Mouse (Mus musculus): Measurements from ENCODE around the gene Tmc6. TPM values are rescaled to one million over a fixed set of nuclear protein-coding genes. Genes with fewer than 3 reads are reported as not detected.

The Tmc6 gene
- polyA plus RNA-seq, 1 experiment: 606 TPM

DNA sequence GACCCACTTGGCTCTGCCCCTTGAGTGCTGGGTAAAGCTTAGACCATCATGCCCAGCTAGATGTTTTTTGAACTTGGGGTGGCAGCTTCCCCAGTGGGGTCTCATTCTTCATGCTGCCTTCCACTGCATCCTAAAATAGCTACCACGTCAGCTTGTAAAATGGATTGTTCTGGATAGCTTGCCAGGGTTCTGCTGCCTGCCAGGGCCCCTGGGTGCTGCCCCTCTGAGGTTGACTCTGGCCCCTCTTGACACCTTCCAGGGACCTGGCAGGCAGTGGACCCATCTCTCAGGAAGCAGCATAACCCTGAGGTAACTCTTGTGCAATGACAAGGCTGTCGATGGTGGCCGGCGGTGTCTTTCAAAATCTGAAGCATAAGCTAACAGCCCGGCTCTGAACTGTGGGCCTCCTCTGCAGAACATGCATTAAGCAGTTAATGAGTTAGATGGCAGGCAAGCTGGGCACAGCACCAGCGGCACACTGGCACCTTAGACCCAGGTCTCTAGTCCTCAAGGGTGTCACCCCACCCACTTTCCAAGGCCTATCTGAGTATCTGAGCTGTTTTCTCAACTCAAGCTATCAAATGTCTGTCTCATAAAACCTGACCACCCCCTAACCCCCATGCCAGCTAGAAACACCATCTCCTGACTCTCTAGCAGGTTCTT, 32.8 kb upstream of the Tmc6 start:
- H3K27ac ChIP-seq (ENCODE audit: insufficient read depth, low read depth, low read length): no peak overlapping the region
- no peak for TF ChIP-seq CTCF (IDR thresholded peaks at IDR 0.05; ENCODE audit: insufficient read depth, low read depth, low read length)
- no peak for TF ChIP-seq POLR2A (IDR thresholded peaks at IDR 0.05; ENCODE audit: insufficient read depth, low read depth, low read length)
- H3K4me3 ChIP-seq (ENCODE audit: insufficient read depth, low read depth, low read length): no peak overlapping the region
- peaks cover 14% of the 10 kb centered on the region for H3K4me1 ChIP-seq (ENCODE audit: control insufficient read depth, insufficient read depth, low read length)
- WGBS: 93% methylated on average over 6 of the region's 6 CpGs

DNA sequence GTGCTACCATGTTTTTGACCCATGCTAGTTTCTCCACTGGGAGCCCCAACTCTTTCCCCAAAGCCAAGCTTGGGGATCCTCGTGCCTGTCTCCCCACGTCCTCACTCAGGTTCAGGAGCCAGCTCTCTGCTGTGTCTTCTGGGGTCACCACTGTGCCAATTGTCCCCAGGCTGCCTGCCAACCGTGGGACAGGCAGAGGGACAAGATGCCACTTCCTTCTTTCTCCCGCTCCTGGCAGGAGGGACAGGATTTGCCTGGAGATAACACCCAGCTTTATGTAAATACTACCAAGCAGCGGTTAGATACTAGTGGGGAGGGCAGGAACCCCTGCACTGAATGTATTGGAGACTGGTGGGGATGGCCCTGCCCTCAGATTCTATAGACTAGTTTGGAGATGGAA, 31.9 kb upstream of the Tmc6 start:
- TF ChIP-seq CTCF (IDR thresholded peaks at IDR 0.05; ENCODE audit: insufficient read depth, low read depth, low read length) (no peak), POLR2A (IDR thresholded peaks at IDR 0.05; ENCODE audit: insufficient read depth, low read depth, low read length) (no peak)
- 76% methylated on average over 5 of the region's 5 CpGs for WGBS
- Histone ChIP-seq H3K4me1 (ENCODE audit: control insufficient read depth, insufficient read depth, low read length) (peaks cover 16% of the 10 kb centered on the region), H3K4me3 (ENCODE audit: insufficient read depth, low read depth, low read length) (no peak overlapping the region), H3K27ac (ENCODE audit: insufficient read depth, low read depth, low read length) (no peak overlapping the region)

DNA sequence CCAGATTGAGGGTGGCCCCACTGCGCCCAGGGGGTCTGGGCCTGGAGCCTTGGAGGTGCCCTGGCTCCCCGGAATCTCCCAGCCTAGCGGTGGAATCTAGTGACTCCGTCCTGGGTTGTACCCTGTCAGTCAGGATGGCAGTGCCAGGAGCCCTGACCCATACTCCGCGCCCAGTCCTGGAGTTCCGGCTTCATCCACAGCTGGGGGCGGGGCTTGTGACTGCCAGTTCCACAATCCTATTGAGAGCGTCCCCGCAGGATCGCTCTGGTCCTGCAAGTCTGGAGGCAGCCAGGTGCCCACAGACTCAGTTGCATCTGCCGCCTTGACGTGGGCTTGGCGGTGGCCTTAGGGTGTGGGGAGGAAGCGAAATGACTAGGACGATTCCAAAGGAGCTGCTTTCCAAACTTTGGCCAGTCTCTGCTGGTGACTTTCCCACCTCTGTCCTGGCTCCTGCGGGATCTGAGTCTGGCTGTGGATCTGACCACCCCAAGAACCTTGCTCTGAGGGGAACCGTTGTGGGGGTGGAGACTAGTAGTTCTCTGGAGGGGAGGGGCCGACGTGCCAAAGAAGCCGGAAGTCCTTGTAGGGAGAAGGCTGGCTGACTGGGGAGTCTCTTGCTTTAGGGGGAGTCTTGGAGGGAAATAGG, 28.5 kb upstream of the Tmc6 start:
- no peak overlapping the region for H3K27ac ChIP-seq (ENCODE audit: insufficient read depth, low read depth, low read length)
- no peak for TF ChIP-seq CTCF (IDR thresholded peaks at IDR 0.05; ENCODE audit: insufficient read depth, low read depth, low read length)
- no peak for TF ChIP-seq POLR2A (IDR thresholded peaks at IDR 0.05; ENCODE audit: insufficient read depth, low read depth, low read length)
- peak overlapping the region; percentile 55 for H3K4me3 ChIP-seq (ENCODE audit: insufficient read depth, low read depth, low read length)
- peaks cover 16% of the 10 kb centered on the region for H3K4me1 ChIP-seq (ENCODE audit: control insufficient read depth, insufficient read depth, low read length)
- 1% methylated on average over 21 of the region's 21 CpGs for WGBS

DNA sequence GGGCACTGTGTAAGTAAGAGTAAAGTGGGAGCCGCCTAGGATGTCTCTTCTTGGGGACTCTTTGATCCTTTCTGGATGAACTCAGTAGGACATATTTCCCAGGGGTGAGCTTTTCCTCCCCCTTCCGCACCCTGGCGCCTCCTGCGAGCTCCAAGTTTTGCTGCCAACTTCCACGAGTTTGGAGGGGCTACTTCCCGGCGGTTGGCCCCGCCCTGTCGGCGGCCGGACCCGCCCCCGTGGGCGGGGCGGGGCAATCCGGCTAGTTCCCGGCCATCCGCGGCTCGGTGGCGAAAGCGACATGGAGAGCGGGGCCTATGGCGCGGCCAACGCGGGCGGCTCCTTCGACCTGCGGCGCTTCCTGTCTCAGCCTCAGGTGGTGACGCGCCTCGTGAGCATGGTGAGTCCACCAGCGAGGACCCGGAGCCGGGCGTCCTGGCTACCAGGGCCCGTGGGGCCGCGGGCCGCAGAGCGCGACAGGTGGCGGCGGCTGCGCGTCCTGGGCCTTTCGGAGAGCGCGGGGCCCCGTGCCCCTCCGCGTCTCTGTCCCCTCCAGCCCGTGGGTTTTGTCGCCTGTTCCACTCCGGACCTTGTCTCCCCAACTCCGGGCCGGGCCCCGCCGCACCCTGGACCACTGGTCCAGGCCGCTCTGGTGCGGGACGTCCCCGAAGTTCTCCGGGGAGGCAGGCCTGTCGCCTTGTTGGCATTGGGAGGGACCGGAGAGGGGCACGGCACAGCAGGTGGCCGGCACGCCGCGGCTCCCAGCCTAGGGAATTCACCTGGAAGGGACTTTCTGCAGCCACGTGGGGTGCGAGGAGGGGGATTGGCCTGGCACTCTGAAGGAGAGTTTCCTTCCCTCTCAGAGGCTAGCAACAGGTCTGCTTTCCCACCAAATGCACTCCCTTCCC, 27.7 kb upstream of the Tmc6 start, which contains the start of the genes Gm20708 and Syngr2:
Gene Gm20708, plus strand, starts transcription at position 262 of the 905 bp plus-strand sequence.
Gene Syngr2, plus strand, starts transcription at position 262 of the 905 bp plus-strand sequence.
- peak within 1 kb of the TSS; percentile 55 for H3K4me3 ChIP-seq (ENCODE audit: insufficient read depth, low read depth, low read length)
- H3K27ac ChIP-seq (ENCODE audit: insufficient read depth, low read depth, low read length): no peak within 1 kb of the TSS
- TF ChIP-seq CTCF (IDR thresholded peaks at IDR 0.05; ENCODE audit: insufficient read depth, low read depth, low read length): no peak
- no peak for TF ChIP-seq POLR2A (IDR thresholded peaks at IDR 0.05; ENCODE audit: insufficient read depth, low read depth, low read length)
- WGBS: 1% methylated on average over 75 of the region's 75 CpGs
- H3K4me1 ChIP-seq (ENCODE audit: control insufficient read depth, insufficient read depth, low read length): peaks cover 16% of the 10 kb centered on the region

DNA sequence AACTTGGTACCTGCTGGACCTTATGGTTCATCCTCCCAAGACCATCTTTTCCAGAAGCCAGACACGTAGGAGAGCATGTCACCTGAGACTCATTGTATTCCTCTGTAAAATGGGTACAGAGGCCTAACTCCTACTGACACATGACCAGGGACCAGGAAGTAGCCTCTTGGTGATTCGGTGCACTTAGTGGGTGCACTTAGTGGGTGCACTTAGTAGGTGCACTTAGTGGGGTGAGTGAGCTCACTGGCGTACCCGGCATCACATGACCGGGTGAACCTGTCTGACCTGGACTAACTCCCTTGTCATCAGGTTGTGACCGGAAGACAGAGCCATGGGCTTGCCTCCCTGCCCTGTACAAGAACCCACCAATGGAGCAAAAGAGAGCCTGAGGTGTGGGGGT, 24.8 kb upstream of the Tmc6 start:
- H3K27ac ChIP-seq (ENCODE audit: insufficient read depth, low read depth, low read length): no peak overlapping the region
- H3K4me3 ChIP-seq (ENCODE audit: insufficient read depth, low read depth, low read length): no peak overlapping the region
- WGBS: 94% methylated on average over 6 of the region's 6 CpGs
- peaks cover 16% of the 10 kb centered on the region for H3K4me1 ChIP-seq (ENCODE audit: control insufficient read depth, insufficient read depth, low read length)
- TF ChIP-seq CTCF (IDR thresholded peaks at IDR 0.05; ENCODE audit: insufficient read depth, low read depth, low read length): no peak
- TF ChIP-seq POLR2A (IDR thresholded peaks at IDR 0.05; ENCODE audit: insufficient read depth, low read depth, low read length): no peak

DNA sequence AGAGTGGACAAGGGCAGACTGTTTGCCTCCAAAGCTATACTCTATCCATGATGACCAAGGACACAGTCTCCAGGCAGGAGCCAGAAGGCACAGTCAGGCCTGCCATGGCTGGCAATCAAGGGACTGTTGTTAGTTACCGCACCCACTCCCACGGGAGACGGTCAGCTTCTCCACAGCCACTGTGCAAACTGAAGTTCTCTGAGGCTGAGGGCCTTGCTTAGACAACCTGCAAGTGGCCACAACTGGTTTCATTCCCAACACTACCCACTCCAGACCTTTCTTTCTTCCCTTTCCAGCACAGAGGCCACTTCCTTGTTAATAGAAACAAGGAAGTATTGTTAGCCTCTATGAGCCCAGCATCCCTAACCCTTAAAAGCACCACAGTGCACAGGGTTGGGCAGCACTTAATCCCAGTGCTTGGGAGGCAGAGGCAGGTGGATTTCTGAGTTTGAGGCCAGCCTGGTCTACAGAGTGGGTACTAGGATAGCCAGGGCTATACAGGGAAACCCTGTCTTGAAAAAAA, 21.2 kb upstream of the Tmc6 start:
- TF ChIP-seq CTCF (IDR thresholded peaks at IDR 0.05; ENCODE audit: insufficient read depth, low read depth, low read length) (no peak), POLR2A (IDR thresholded peaks at IDR 0.05; ENCODE audit: insufficient read depth, low read depth, low read length) (no peak)
- H3K27ac ChIP-seq (ENCODE audit: insufficient read depth, low read depth, low read length): no peak overlapping the region
- 88% methylated on average over 3 of the region's 3 CpGs for WGBS

DNA sequence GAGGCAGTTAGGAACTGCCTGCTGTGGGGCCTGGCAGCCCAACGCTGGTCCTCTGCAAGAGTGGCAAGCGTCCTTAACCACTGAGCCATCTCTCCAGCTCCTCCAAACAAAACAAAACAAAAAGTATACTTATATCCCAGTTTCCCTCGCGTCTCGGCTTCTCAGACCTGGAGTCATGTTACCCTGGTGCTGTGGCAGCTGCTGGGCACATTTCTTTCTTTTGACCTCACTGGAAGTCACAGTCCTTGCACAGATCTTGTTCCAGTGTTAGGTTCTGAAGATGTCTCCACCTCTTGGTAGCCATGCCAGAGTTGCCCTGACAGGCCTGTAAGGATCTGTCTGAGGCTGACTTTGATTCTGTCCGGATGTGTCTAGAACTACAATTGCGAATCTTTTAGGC, 19.7 kb upstream of the Tmc6 start:
- Histone ChIP-seq H3K27ac (ENCODE audit: insufficient read depth, low read depth, low read length) (no peak overlapping the region), H3K4me1 (ENCODE audit: control insufficient read depth, insufficient read depth, low read length) (no peaks in the 10 kb centered on the region), H3K4me3 (ENCODE audit: insufficient read depth, low read depth, low read length) (no peak overlapping the region)
- TF ChIP-seq CTCF (IDR thresholded peaks at IDR 0.05; ENCODE audit: insufficient read depth, low read depth, low read length) (no peak), POLR2A (IDR thresholded peaks at IDR 0.05; ENCODE audit: insufficient read depth, low read depth, low read length) (no peak)
- WGBS: 92% methylated on average over 7 of the region's 7 CpGs

More for the DNA sequence above, 21.2 kb upstream of the Tmc6 start:
- Histone ChIP-seq H3K4me1 (ENCODE audit: control insufficient read depth, insufficient read depth, low read length) (no peaks in the 10 kb centered on the region), H3K4me3 (ENCODE audit: insufficient read depth, low read depth, low read length) (no peak overlapping the region)

- 86% methylated on average over 7 of the region's 7 CpGs for WGBS
- TF ChIP-seq POLR2A (IDR thresholded peaks at IDR 0.05; ENCODE audit: insufficient read depth, low read depth, low read length): no peak
- no peak for TF ChIP-seq CTCF (IDR thresholded peaks at IDR 0.05; ENCODE audit: insufficient read depth, low read depth, low read length)
- no peak overlapping the region for H3K27ac ChIP-seq (ENCODE audit: insufficient read depth, low read depth, low read length)
- H3K4me3 ChIP-seq (ENCODE audit: insufficient read depth, low read depth, low read length): no peak overlapping the region
- H3K4me1 ChIP-seq (ENCODE audit: control insufficient read depth, insufficient read depth, low read length): no peaks in the 10 kb centered on the region
Observed at GRCm38 (mm10) chr11:117800038-117800437, 18.0 kb upstream of the Tmc6 start.

Measured in olfactory bulb, adult 2 months (tissue).